Mouse (Mus musculus): Measurements from ENCODE around the gene Wasf2.

Gene Wasf2

DNA sequence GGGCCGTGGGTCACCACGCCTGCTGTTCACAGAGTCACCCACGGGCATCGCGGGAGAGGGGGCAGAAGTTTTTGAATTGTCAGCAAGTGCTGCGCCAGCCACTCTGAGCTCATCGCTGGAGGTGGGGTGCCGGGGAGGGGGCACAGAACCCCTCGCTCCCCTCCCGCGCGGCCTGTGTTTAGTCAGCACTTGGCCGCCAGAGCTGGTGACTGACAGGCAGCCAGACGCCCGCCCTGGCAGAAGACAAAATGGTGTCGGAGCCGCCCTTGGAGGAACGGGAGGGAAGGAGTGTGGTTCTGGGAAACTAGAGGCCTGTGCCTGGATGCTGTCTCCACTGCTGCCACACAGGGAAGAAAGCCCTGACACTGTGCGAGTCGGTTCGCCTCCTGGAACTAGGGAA lies 70.0 kb downstream of the Wasf2 start:
- no peak for DNase-seq (ENCODE audit: low read depth, low spot score)

DNA sequence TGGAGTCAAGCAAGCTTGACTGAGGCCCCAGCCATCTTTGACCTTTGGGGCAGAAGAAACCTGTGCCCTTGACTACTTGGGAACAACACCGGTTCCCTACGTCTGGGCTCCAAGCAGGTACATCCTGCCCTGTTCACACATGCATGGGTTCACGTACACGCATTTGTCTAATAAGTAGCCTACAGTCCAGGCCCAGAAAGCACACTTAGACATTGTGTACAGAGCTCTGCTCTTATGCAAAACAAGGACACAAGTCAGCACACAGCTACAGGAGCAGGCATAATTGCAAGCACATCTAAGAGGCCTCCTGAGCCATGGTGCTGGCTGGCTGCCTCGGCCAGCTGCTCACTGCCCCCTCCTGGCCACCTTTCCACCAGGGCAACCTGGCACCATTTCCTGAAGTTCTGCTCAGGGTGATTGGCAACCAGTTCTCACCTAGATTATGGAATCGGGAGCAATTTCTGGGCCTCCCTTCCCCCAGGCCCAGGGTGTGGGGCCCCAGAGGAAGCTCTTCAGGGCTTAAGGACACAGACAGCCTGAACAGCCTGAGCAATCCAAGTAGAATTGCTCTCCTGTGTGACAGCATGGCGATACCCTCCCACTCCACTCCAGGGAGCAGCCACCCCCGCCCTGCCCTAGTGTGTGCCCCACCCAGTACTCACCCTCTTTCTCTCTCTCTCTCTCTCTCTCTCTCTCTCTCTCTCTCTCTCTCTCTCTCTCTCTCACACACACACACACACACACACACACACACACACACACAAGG lies 70.9 kb downstream of the Wasf2 start:
- no peak for DNase-seq (ENCODE audit: low read depth, low spot score)

GRCm38 (mm10) chr4:133202254-133202653 lies 71.9 kb downstream of the Wasf2 start:
- DNase-seq (ENCODE audit: low read depth, low spot score), result no peak

GRCm38 (mm10) chr4:133203591-133203990 lies 73.3 kb downstream of the Wasf2 start:
- no peak for DNase-seq (ENCODE audit: low read depth, low spot score)

GRCm38 (mm10) chr4:133204379-133204778 lies 74.1 kb downstream of the Wasf2 start:
- no peak for DNase-seq (ENCODE audit: low read depth, low spot score)

DNA sequence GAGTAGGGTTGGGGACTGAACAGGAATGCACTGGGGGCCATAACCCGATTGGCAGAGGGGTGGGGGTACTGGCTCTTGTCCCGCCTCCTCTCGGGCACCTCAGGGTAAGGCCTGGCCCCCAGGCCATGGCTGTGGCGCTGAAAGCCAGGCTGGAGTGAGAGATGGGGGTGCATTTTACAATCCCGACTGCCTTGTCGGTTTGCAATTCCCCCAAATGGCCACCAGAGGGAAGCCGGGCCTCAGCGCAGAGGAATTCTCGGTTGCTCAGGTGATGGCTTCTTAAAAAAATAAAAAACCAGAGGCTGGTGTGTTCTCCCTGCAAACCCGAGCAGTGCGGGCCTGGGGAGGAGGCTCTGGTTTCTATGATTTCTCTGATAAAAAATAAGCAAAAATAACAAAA lies 79.1 kb downstream of the Wasf2 start:
- DNase-seq (ENCODE audit: low read depth, low spot score), result no peak

GRCm38 (mm10) chr4:133210023-133210787 lies 79.9 kb downstream of the Wasf2 start:
- DNase-seq (ENCODE audit: low read depth, low spot score), result no peak

- no peak for DNase-seq (ENCODE audit: low read depth, low spot score)
Measured at GRCm38 (mm10) chr4:133210788-133211390, 80.6 kb downstream of the Wasf2 start.

DNA sequence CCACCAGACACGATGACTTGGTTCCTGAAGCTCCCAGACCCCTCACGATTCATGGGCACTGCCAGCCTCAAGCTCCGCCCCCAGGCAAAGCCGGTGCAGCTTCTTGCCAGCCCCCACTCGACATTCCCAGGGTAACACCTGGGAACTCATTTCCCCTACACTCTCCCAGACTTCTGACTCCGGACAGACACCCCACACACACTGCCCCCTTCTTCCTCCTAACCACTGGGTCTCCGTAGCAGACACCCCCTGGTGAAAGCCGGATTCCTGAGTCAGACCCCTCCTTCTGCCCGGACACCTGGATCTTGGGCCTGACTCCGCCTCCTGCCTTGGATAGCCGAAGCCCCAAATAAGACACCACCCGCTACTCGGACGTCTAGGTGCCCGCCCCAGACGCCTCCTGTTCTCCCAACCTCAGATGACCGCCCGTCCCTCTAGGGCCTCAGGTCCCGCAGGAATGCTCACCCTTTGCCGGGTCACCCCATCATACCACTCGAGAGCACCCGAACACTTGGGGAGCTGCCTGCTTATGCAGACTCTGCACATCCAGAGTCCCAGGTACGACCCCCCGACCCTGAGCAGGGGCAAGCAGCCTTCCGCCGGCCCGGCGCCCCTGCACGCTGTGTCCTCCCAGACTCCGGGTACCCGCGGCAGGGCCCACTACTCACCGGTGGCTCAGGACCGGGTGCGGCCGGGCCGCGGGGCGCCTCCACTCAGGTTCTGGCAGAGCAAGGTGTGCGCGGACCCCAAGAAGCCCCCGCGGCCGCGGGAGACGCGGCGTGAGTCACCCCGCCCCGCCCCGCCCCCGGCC lies 81.7 kb downstream of the Wasf2 start, which contains the start of the genes Cd164l2 and Gpr3:
Gene Cd164l2 (plus strand): TSS at position 381 of the 811 bp plus-strand sequence.
Gene Gpr3 (minus strand): TSS at position 786 of the 811 bp plus-strand sequence.
- DNase-seq (ENCODE audit: low read depth, low spot score), result no peak

DNA sequence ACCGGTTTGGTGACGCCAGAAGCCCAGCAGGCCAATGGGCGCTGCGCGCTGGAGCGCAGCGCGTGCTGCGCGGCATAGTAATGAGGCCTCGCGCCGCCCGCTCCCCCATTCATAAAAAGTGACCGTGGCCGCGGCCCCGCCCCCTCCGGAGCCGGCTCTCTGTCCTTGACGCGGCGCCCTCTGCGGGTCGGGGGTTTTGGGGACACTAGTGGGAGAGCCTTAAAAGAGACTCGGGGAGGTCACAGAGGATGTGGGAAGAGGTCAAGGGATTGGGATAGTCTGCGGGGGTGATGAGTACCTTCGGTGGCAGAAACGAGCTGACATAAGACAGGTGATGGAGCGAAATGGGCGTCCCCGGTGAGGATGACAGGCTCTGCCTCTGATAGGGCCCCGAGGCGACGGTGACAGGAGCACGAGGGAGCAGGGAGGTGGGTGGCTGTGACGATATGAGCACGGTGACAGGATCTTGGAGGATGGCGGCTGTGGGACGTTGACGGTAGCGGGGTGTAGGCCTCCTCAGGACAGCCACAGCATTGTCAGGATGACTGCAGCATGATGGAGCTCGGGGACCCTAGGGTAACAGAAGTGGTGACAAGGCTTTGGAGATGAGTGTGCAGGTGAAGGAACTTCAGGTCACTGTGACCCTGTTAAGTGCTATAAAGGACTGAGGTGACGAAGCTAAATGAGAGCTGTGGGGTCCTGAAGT lies 82.4 kb downstream of the Wasf2 start:
- DNase-seq (ENCODE audit: low read depth, low spot score), result no peak

GRCm38 (mm10) chr4:133213268-133213590 lies 82.9 kb downstream of the Wasf2 start:
- DNase-seq (ENCODE audit: low read depth, low spot score), result no peak

GRCm38 (mm10) chr4:133213661-133214060 lies 83.4 kb downstream of the Wasf2 start:
- no peak for DNase-seq (ENCODE audit: low read depth, low spot score)

DNA sequence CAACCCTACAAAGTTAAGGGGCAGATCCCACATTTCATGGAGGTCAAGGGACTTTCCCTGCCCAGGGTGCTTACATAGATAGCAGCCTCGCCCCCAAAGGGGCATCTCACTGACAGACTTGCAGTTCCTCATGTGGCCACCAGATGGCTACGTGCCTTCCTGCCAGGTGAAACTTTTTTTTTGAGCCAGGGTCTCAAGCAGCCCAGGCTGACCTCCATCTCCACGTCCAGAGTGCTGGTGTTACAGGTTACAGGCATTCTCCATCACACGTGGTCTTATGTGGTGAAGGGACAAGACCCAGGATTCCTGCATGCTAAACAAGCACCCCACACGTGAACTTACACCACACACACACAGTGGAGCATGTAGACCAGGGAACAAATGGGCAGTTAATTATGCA lies 87.3 kb downstream of the Wasf2 start:
- no peak for DNase-seq (ENCODE audit: low read depth, low spot score)

DNA sequence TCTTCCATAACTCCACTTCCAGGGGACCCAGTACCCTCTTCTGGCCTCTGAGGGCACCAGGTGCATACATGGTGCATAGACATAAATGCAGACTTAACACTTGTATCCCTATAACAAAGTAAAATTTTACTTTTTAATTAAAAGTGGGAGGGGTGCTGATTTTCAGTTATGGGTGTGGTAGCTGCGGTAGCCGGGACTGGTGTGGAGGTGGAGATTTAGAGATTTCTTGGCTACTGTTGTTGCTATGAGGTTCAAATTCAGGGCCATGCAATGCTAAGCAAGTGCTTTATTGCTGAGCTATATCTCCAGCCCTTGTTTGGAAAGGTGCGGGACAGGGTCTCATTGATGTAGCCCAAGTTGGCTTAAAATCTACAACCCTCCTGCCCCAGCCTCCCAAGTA lies 88.4 kb downstream of the Wasf2 start:
- DNase-seq (ENCODE audit: low read depth, low spot score), result no peak

DNA sequence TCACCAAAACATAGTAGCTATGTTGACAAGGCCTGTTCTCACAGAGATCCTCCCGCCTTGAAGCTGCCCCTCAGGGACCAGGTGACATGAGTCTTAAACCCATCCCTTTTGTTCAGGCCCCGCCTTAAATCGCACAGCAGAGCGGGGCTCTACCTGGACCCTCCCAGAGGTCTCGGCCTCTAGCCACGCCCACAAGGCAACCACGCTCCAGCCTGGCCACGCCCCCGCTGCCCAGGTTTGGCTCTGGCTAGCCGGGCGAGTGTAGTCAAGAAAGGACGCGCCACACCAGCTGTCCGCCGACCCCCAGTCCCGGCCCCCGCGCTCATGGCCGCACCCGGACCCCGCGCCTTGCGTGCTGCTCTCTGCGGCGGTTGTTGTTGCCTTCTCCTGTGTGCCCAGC lies 90.4 kb downstream of the Wasf2 start:
- no peak for DNase-seq (ENCODE audit: low read depth, low spot score)

DNA sequence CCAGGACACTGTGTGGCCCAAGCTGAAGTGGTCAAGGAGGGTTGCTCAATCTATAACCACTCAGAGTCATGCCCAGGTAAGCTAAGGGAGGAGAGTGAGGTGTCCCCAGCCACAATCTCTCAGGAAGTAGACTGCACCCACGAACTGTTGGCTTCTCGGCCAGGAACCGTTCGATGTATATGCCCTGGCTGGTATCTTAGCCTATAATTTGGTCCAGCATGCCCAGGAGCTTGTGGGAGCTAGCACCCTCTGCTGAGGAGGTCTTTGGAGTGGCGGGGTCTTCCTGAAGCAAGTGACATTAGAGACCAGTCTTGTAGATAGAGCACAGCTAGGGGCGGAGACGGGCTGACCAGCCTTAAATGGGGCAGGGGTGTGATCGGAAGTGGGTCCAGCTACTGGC lies 91.4 kb downstream of the Wasf2 start:
- no peak for DNase-seq (ENCODE audit: low read depth, low spot score)

GRCm38 (mm10) chr4:133223875-133224274 lies 93.6 kb downstream of the Wasf2 start:
- no peak for DNase-seq (ENCODE audit: low read depth, low spot score)

GRCm38 (mm10) chr4:133226073-133226472 lies 95.8 kb downstream of the Wasf2 start:
- DNase-seq (ENCODE audit: low read depth, low spot score), result no peak

DNA sequence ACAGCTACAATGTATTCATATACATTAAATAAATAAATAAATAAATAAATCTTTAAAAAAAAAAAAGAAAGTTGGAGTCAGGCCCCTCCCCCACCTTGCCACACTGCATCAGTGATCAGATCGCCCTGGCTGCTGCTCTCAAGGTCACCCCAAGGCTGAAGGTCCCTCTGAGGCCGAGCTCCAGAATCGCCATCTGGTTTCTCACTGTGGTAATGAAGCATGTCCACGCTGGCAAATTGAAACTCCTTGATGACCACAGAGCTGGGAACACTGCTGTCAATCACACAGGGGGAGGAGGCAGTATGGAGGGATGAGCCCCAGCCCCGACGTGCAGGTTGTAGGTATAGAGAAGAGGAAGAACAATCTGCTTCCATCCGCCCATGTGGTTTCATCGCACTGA lies 97.3 kb downstream of the Wasf2 start:
- DNase-seq (ENCODE audit: low read depth, low spot score), result no peak

- DNase-seq (ENCODE audit: low read depth, low spot score), result no peak
Measured at GRCm38 (mm10) chr4:133229582-133229981, 99.3 kb downstream of the Wasf2 start.

DNA sequence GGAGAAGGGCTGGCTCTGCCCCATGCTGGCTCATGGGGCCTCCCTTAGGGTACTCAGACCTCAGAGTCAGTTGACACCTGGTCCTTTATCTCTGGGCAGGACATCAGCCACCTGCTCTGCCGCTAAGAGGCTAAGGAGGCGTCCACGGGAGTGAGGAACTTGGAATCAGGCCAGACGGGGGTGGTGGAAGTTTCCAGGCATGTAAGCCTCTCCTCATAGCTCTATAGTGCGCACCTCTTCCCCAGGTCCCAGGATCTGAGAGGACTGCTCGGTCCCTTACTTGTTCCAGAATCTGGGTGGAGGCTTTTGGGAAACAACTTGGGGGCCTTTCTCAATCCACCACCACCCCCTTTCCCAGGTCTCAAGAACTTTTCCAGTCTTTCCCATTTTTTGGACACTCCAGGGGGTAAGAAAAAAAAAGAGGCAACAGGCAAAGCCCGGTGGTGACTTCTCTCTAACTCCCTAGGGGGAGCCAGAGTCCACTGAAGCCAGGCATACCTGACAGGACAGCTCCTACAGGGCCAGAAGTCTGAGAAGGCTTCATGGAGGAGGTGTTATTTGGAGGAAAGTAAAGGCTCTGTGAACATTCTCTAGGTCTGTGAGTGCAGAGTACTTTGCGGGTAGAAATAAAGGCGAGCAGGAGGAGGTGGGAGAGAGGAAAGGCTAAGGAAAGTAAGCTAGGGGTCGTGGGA lies 103.1 kb downstream of the Wasf2 start:
- no peak for DNase-seq (ENCODE audit: low read depth, low spot score)

Measured in brain, embryonic 18.5 days (tissue).